In genomic region chr2:54264773-54265452, GRCm38 (mm10) we compare ENCODE assay signal across 15 mouse cellular contexts.
DNase-seq lines count a peak whose midpoint lies in the region; ATAC-seq and TF ChIP-seq lines count a peak whose summit lies in the region.
"Had no signal": no experiment of that assay in that cellular context is flagged by ENCODE, and none has a peak within 500 bp of the region (broad histone marks: within the 10 kb centered on the region; RNA-seq: fewer than 3 reads in every experiment).

No protein-coding gene starts in this region.

- 0 out of 2 replicates have a peak, but pooled peaks cover 5% of the 10 kb centered on the region for H3K9me3 ChIP-seq in midbrain, embryonic 11.5 days (ENCODE audit: control insufficient read depth, low read length)
- peaks cover 5% of the 10 kb centered on the region; the same call in 1 of the 2 replicates for H3K9me3 ChIP-seq in midbrain, embryonic 10.5 days (replicated peaks)
- H3K9me3 ChIP-seq in forebrain, embryonic 13.5 days (replicated peaks), result peaks cover 5% of the 10 kb centered on the region; the same call in 1 of the 2 replicates
- no peaks in the 10 kb centered on the region for H3K9me3 ChIP-seq in hindbrain, postnatal 0 days (ENCODE audit: low read length)
- no peaks in the 10 kb centered on the region for H3K9me3 ChIP-seq in heart, embryonic 12.5 days (replicated peaks)
- H3K9me3 ChIP-seq: embryonic facial prominence, embryonic 12.5 days; G1E; lung, embryonic 15.5 days; megakaryocyte, embryonic 14.5 days had no signal

- no peak for DNase-seq in midbrain, embryonic 11.5 days (ENCODE audit: low spot score, missing footprints)
- no peak for DNase-seq in midbrain, embryonic 10.5 days (ENCODE audit: low spot score)
- peak; percentile 60 for DNase-seq in hindbrain, postnatal 0 days (ENCODE audit: low spot score)
- DNase-seq in retina, embryonic 14.5 days (ENCODE audit: low spot score), result peak; percentile 31
- no peak for DNase-seq in frontal cortex, postnatal 25 days (ENCODE audit: low spot score in 2 of 2)
- DNase-seq: cerebellum, adult 11 months; gastrocnemius, postnatal 25 days; right cerebral cortex, postnatal 25 days had no signal

- no peak for TF ChIP-seq CTCF in hindbrain, postnatal 0 days (IDR thresholded peaks at IDR 0.05; ENCODE audit: low read depth)

- H3K4me1 ChIP-seq in midbrain, embryonic 11.5 days (ENCODE audit: control insufficient read depth, insufficient read depth, low read length), result no peaks in the 10 kb centered on the region
- H3K4me1 ChIP-seq in midbrain, embryonic 10.5 days, result 0 out of 2 replicates have a peak, but pooled peaks cover 4% of the 10 kb centered on the region
- peaks cover 6% of the 10 kb centered on the region; the same call in 1 of the 2 replicates for H3K4me1 ChIP-seq in forebrain, embryonic 13.5 days
- H3K4me1 ChIP-seq in hindbrain, postnatal 0 days (ENCODE audit: insufficient read depth, low read length), result no peaks in the 10 kb centered on the region
- H3K4me1 ChIP-seq in heart, embryonic 12.5 days (replicated peaks), result no peaks in the 10 kb centered on the region
- H3K4me1 ChIP-seq: embryonic facial prominence, embryonic 12.5 days; lung, embryonic 15.5 days; megakaryocyte, embryonic 14.5 days had no signal

- no peaks in the 10 kb centered on the region for H3K36me3 ChIP-seq in midbrain, embryonic 11.5 days (ENCODE audit: control insufficient read depth, insufficient read depth, low read length)
- no peaks in the 10 kb centered on the region for H3K36me3 ChIP-seq in midbrain, embryonic 10.5 days
- H3K36me3 ChIP-seq in forebrain, embryonic 13.5 days (ENCODE audit: poor library complexity, severe bottlenecking), result no peaks in the 10 kb centered on the region
- H3K36me3 ChIP-seq in hindbrain, postnatal 0 days (ENCODE audit: insufficient read depth, low read length), result no peaks in the 10 kb centered on the region
- H3K36me3 ChIP-seq in heart, embryonic 12.5 days, result no peaks in the 10 kb centered on the region
- H3K36me3 ChIP-seq: embryonic facial prominence, embryonic 12.5 days; G1E; lung, embryonic 15.5 days had no signal

- peak; percentile 88 for ATAC-seq in midbrain, embryonic 11.5 days (ENCODE audit: low FRiP score)
- ATAC-seq in forebrain, embryonic 13.5 days, result peak; percentile 98
- peak; percentile 70 for ATAC-seq in hindbrain, postnatal 0 days
- ATAC-seq in activated CD4-positive, CD25-positive, alpha-beta regulatory T cell, adult 4 months, result no peak
- no peak for ATAC-seq in heart, embryonic 12.5 days (ENCODE audit: insufficient number of reproducible peaks, low FRiP score)

- no peak overlapping the region for H3K4me2 ChIP-seq in midbrain, embryonic 11.5 days
- no peak overlapping the region for H3K4me2 ChIP-seq in forebrain, embryonic 13.5 days
- H3K4me2 ChIP-seq in hindbrain, postnatal 0 days (ENCODE audit: low read depth, low read length), result no peak overlapping the region
- H3K4me2 ChIP-seq in heart, embryonic 12.5 days, result no peak overlapping the region
- H3K4me2 ChIP-seq: embryonic facial prominence, embryonic 12.5 days; lung, embryonic 15.5 days had no signal

- 50% methylated on average over 4 of the region's 4 CpGs for WGBS in midbrain, embryonic 11.5 days
- 56% methylated on average over 4 of the region's 4 CpGs for WGBS in midbrain, embryonic 10.5 days
- WGBS in forebrain, embryonic 13.5 days, result 9% methylated on average over 4 of the region's 4 CpGs
- 31% methylated on average over 4 of the region's 4 CpGs for WGBS in hindbrain, postnatal 0 days
- WGBS in heart, embryonic 12.5 days, result 86% methylated on average over 4 of the region's 4 CpGs

- no peak overlapping the region for H3K4me3 ChIP-seq in midbrain, embryonic 11.5 days (ENCODE audit: low read depth, low read length)
- H3K4me3 ChIP-seq in midbrain, embryonic 10.5 days, result no peak overlapping the region
- no peak overlapping the region for H3K4me3 ChIP-seq in forebrain, embryonic 13.5 days
- no peak overlapping the region for H3K4me3 ChIP-seq in hindbrain, postnatal 0 days (ENCODE audit: low read length)
- H3K4me3 ChIP-seq in heart, embryonic 12.5 days, result no peak overlapping the region
- H3K4me3 ChIP-seq: embryonic facial prominence, embryonic 12.5 days; lung, embryonic 15.5 days; megakaryocyte, embryonic 14.5 days had no signal

- H3K27ac ChIP-seq in midbrain, embryonic 11.5 days (ENCODE audit: low read depth, low read length), result no peak overlapping the region
- no peak overlapping the region for H3K27ac ChIP-seq in midbrain, embryonic 10.5 days (replicated peaks)
- no peak overlapping the region for H3K27ac ChIP-seq in forebrain, embryonic 13.5 days
- no peak overlapping the region for H3K27ac ChIP-seq in hindbrain, postnatal 0 days
- no peak overlapping the region for H3K27ac ChIP-seq in heart, embryonic 12.5 days (ENCODE audit: poor library complexity, severe bottlenecking)
- H3K27ac ChIP-seq: embryonic facial prominence, embryonic 12.5 days; lung, embryonic 15.5 days had no signal

- no peaks in the 10 kb centered on the region for H3K27me3 ChIP-seq in midbrain, embryonic 11.5 days (ENCODE audit: control insufficient read depth, insufficient read depth, low read length)
- H3K27me3 ChIP-seq in midbrain, embryonic 10.5 days (ENCODE audit: low read depth, poor library complexity, severe bottlenecking), result no peaks in the 10 kb centered on the region
- no peaks in the 10 kb centered on the region for H3K27me3 ChIP-seq in forebrain, embryonic 13.5 days
- H3K27me3 ChIP-seq in hindbrain, postnatal 0 days (ENCODE audit: insufficient read depth, low read length), result no peaks in the 10 kb centered on the region
- no peaks in the 10 kb centered on the region for H3K27me3 ChIP-seq in heart, embryonic 12.5 days (replicated peaks)
- H3K27me3 ChIP-seq: embryonic facial prominence, embryonic 12.5 days; lung, embryonic 15.5 days; megakaryocyte, embryonic 14.5 days had no signal

- no peak overlapping the region for H3K9ac ChIP-seq in midbrain, embryonic 11.5 days (ENCODE audit: low read length)
- no peak overlapping the region for H3K9ac ChIP-seq in forebrain, embryonic 13.5 days
- H3K9ac ChIP-seq in hindbrain, postnatal 0 days (replicated peaks; ENCODE audit: low read length), result no peak overlapping the region
- no peak overlapping the region for H3K9ac ChIP-seq in heart, embryonic 12.5 days
- H3K9ac ChIP-seq: embryonic facial prominence, embryonic 12.5 days; lung, embryonic 15.5 days had no signal

Comparison
In these comparisons a context has a peak if more than half of its experiments do, and no peak if none do; other contexts are left out.
1. ATAC-seq: peak in midbrain, embryonic 11.5 days (single experiment), forebrain, embryonic 13.5 days (single experiment) and hindbrain, postnatal 0 days (single experiment); none in activated CD4-positive, CD25-positive, alpha-beta regulatory T cell, adult 4 months (single experiment) and heart, embryonic 12.5 days (single experiment).
2. DNase-seq: peak in hindbrain, postnatal 0 days (single experiment) and retina, embryonic 14.5 days (single experiment); none in midbrain, embryonic 11.5 days (single experiment), midbrain, embryonic 10.5 days (single experiment) and frontal cortex, postnatal 25 days (0 of 2).